Comparison of ENCODE assay signal across 9 mouse cellular contexts in the genomic region with DNA sequence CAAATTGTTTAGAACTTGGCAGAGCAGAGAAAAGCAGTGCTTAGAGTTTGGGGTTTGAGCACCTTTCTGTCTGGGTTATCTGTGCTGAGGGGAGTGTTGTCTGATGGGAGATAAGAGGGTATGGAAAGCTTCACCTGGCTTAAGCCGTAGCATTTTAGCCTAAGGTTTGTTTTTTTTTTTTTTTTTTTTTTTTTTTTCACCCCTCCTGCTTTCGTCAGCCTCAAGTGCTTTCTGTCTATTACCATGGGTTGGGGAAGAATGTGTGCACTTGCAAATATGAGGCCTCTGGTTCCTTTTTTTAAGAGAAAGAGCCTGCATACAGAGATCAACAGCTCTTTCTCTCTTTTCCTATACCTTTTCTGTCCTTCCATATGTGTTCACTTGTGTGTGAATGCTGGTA. TPM values are rescaled to one million over a fixed set of nuclear protein-coding genes. Genes with fewer than 3 reads are reported as not detected.
DNase-seq lines count a peak whose midpoint lies in the region; ATAC-seq lines count a peak whose summit lies in the region.
"Had no signal": no experiment of that assay in that cellular context is flagged by ENCODE, and none has a peak within 500 bp of the region (broad histone marks: within the 10 kb centered on the region; RNA-seq: fewer than 3 reads in every experiment).

No protein-coding gene starts in this region.

- peak overlapping the region; percentile 85 for H3K4me2 ChIP-seq in heart, embryonic 13.5 days
- peak overlapping the region; percentile 65 for H3K4me2 ChIP-seq in neural tube, embryonic 12.5 days (replicated peaks)
- peak overlapping the region; percentile 75 for H3K4me2 ChIP-seq in liver, embryonic 13.5 days

- no peaks in the 10 kb centered on the region for H3K9me3 ChIP-seq in heart, embryonic 13.5 days
- H3K9me3 ChIP-seq in neural tube, embryonic 12.5 days = no peaks in the 10 kb centered on the region
- H3K9me3 ChIP-seq in liver, embryonic 13.5 days (replicated peaks) = no peaks in the 10 kb centered on the region

- H3K4me3 ChIP-seq in heart, embryonic 13.5 days = peak overlapping the region; percentile 98; the same call in 1 of the 2 replicates
- H3K4me3 ChIP-seq in neural tube, embryonic 12.5 days = no peak overlapping the region
- H3K4me3 ChIP-seq in liver, embryonic 13.5 days (replicated peaks) = peak overlapping the region; percentile 93; the same call in 1 of the 2 replicates

- intact Hi-C loops in gastrocnemius, postnatal 14 days (cut with DNase I; ENCODE audit: low total_unique reads) = no loop called here

- H3K9ac ChIP-seq in heart, embryonic 13.5 days = 0 out of 2 replicates have a peak overlapping the region, but pooled peaks have one; percentile 98
- no peak overlapping the region for H3K9ac ChIP-seq in neural tube, embryonic 12.5 days
- H3K9ac ChIP-seq in liver, embryonic 13.5 days = 0 out of 2 replicates have a peak overlapping the region, but pooled peaks have one; percentile 93

- H3K27me3 ChIP-seq in heart, embryonic 13.5 days (replicated peaks) = no peaks in the 10 kb centered on the region
- no peaks in the 10 kb centered on the region for H3K27me3 ChIP-seq in neural tube, embryonic 12.5 days (replicated peaks)
- H3K27me3 ChIP-seq in liver, embryonic 13.5 days = no peaks in the 10 kb centered on the region

- peaks cover 38% of the 10 kb centered on the region for H3K36me3 ChIP-seq in heart, embryonic 13.5 days
- peaks cover 20% of the 10 kb centered on the region for H3K36me3 ChIP-seq in neural tube, embryonic 12.5 days
- peaks cover 43% of the 10 kb centered on the region for H3K36me3 ChIP-seq in liver, embryonic 13.5 days

- peaks cover 24% of the 10 kb centered on the region for H3K4me1 ChIP-seq in heart, embryonic 13.5 days
- H3K4me1 ChIP-seq in neural tube, embryonic 12.5 days = peaks cover 16% of the 10 kb centered on the region
- H3K4me1 ChIP-seq in liver, embryonic 13.5 days (replicated peaks) = peaks cover 24% of the 10 kb centered on the region

- WGBS in heart, embryonic 13.5 days = 44% methylated on average over 2 of the region's 2 CpGs
- WGBS in neural tube, embryonic 12.5 days = 86% methylated on average over 2 of the region's 2 CpGs
- 79% methylated on average over 2 of the region's 2 CpGs for WGBS in liver, embryonic 13.5 days (ENCODE audit: insufficient replicate concordance)

- no peak overlapping the region for H3K27ac ChIP-seq in heart, embryonic 13.5 days (replicated peaks)
- H3K27ac ChIP-seq in neural tube, embryonic 12.5 days = no peak overlapping the region
- H3K27ac ChIP-seq in liver, embryonic 13.5 days = no peak overlapping the region

- no peak for ATAC-seq in heart, embryonic 13.5 days (ENCODE audit: extremely low read depth, insufficient number of reproducible peaks, low FRiP score, low TSS enrichment)
- no peak for ATAC-seq in neural tube, embryonic 12.5 days (ENCODE audit: low FRiP score, low read depth)
- no peak for ATAC-seq in liver, embryonic 13.5 days (ENCODE audit: low read depth)

- DNase-seq in heart, adult 8-10 months (ENCODE audit: low spot score) = no peak
- no peak for DNase-seq in neural tube, embryonic 10.5 days (ENCODE audit: extremely low spot score, low spot score)
- DNase-seq in liver, embryonic 13.5 days = no peak
- no peak for DNase-seq in T-cell, adult 2 months (ENCODE audit: low spot score)
- no peak for DNase-seq in layer of hippocampus, postnatal 25 days (ENCODE audit: extremely low spot score in 1 of 2, low spot score in 1 of 2)
- no peak for DNase-seq in gastrocnemius, postnatal 14 days
- DNase-seq: cerebellum, postnatal 36 days had no signal

RNA-seq across cellular contexts. Expression of a gene that starts 2.9 kb away (rescaled TPM):
- 29.6 and 32.3 TPM in 2 replicates for polyA plus RNA-seq in heart, embryonic 13.5 days (2015; fragmentation: Nextera tagmentation; extraction: Ambion mirVana)
- total RNA-seq in heart, adult 8-10 months (2022) = 10 to 100 TPM; 26.9 to 54.4 (median 37.6) TPM
- polyA plus RNA-seq in neural tube, embryonic 12.5 days (2016; fragmentation: Nextera tagmentation; extraction: Ambion mirVana) = 48.0 and 54.8 TPM in 2 replicates
- polyA plus RNA-seq in liver, embryonic 13.5 days (2015; fragmentation: Nextera tagmentation; extraction: Ambion mirVana) = 18.2 and 25.7 TPM in 2 replicates
- total RNA-seq in layer of hippocampus, postnatal 25 days (2021) = 10 to 100 TPM; 49.7 to 60.1 TPM
- 10 to 100 TPM; 18.6 to 24.0 TPM for total RNA-seq in gastrocnemius, postnatal 14 days (2021)
